Mouse (Mus musculus) kidney, embryonic 14.5 days (tissue): ENCODE data around the gene Hoxd12. TPM values are rescaled to one million over a fixed set of nuclear protein-coding genes. Genes with fewer than 3 reads are reported as not detected.
A peak's percentile ranks its signal among the peaks of the same experiment; 100 is the strongest.

Source experiments
- ATAC-seq: fragments of 200-750 bp; cut with Nextera tagmentation; 2 replicates; pipeline ENCODE4 v1.8.0; 2017; ENCODE audit warnings: moderate number of reproducible peaks, mild to moderate bottlenecking, moderate TSS enrichment, moderate library complexity; ENCODE audit not compliant: low FRiP score, low TSS enrichment
- H3K27ac ChIP-seq: fragments of 300-500 bp; sonication (generic); 2 replicates; pipeline ENCODE4 v1.5.1; 2014; ENCODE audit warnings: low read depth, mild to moderate bottlenecking, low read length, moderate library complexity, mixed read lengths
- H3K27me3 ChIP-seq: fragments of 300-500 bp; sonication (generic); 2 replicates; pipeline ENCODE4 v1.6.1; 2014; ENCODE audit warnings: mild to moderate bottlenecking, low read length; ENCODE audit not compliant: control insufficient read depth, insufficient read depth
- H3K36me3 ChIP-seq: fragments of 300-500 bp; sonication (generic); 2 replicates; pipeline ENCODE4 v1.6.1; 2014; ENCODE audit warnings: low read length, mixed read lengths; ENCODE audit not compliant: control insufficient read depth, insufficient read depth
- H3K4me1 ChIP-seq: fragments of 300-500 bp; sonication (generic); 2 replicates; pipeline ENCODE4 v1.6.1; 2014; ENCODE audit warnings: low read length, mixed read lengths; ENCODE audit not compliant: control insufficient read depth, insufficient read depth
- H3K4me2 ChIP-seq: fragments of 300-500 bp; sonication (generic); replicated peaks from 2 replicates; pipeline ENCODE4 v1.6.1; 2014; ENCODE audit warnings: low read depth, mild to moderate bottlenecking, low read length
- H3K4me3 ChIP-seq: fragments of 300-500 bp; sonication (generic); 2 replicates; pipeline ENCODE4 v1.5.1; 2014; ENCODE audit warnings: mild to moderate bottlenecking, low read length
- H3K9ac ChIP-seq: fragments of 300-500 bp; sonication (generic); 2 replicates; pipeline ENCODE4 v1.6.1; 2014; ENCODE audit warnings: low read depth, mild to moderate bottlenecking, low read length, moderate library complexity
- H3K9me3 ChIP-seq: fragments of 300-500 bp; sonication (generic); 2 replicates; pipeline ENCODE4 v1.6.1; 2016; ENCODE audit warnings: low read length; ENCODE audit not compliant: control insufficient read depth
- WGBS: fragments of 180-500 bp; shearing (Covaris S2); extraction: QIAGEN DNeasy Blood & Tissue Kit; methylation state at CpG from one replicate; pipeline ENCODE4 v1.1.7; 2014; 5-methylcytosine and 5-hydroxymethylcytosine counted together
- polyA plus RNA-seq: library from polyadenylated mRNA; unstranded; fragments of >200 nt; fragmentation: Nextera tagmentation; extraction: Ambion mirVana; gene quantifications from 2 replicates; pipeline ENCODE4 v1.2.1, GENCODE M21; 2014

Gene Hoxd12
- polyA plus RNA-seq, 1 experiment from 2014 or later: 7.2 TPM

- Histone ChIP-seq H3K27me3 (no peaks in the 10 kb centered on the region), H3K36me3 (no peaks in the 10 kb centered on the region), H3K4me1 (peaks cover 20% of the 10 kb centered on the region; the same call in 1 of the 2 replicates), H3K27ac (peak overlapping the region; percentile 49; the same call in 1 of the 2 replicates), H3K9me3 (no peaks in the 10 kb centered on the region), H3K4me3 (peak overlapping the region; percentile 2; the same call in 1 of the 2 replicates), H3K4me2 (peak overlapping the region; percentile 56), H3K9ac (no peak overlapping the region)
- no peak for ATAC-seq
- 27% methylated on average over 6 of the region's 6 CpGs for WGBS
Observed at GRCm38 (mm10) chr2:74702820-74703219, 28.0 kb downstream of the Hoxd12 start.

- 12% methylated on average over 10 of the region's 10 CpGs for WGBS
- Histone ChIP-seq H3K9ac (peak overlapping the region; percentile 100), H3K4me3 (peak overlapping the region; percentile 79), H3K27ac (peak overlapping the region; percentile 100), H3K4me1 (peaks cover 21% of the 10 kb centered on the region; the same call in 1 of the 2 replicates), H3K9me3 (no peaks in the 10 kb centered on the region), H3K4me2 (peak overlapping the region; percentile 56), H3K36me3 (no peaks in the 10 kb centered on the region), H3K27me3 (no peaks in the 10 kb centered on the region)
- ATAC-seq: no peak
Observed at GRCm38 (mm10) chr2:74703317-74703716, 28.5 kb downstream of the Hoxd12 start.

- no peaks in the 10 kb centered on the region for H3K27me3 ChIP-seq
- peak overlapping the region; percentile 100 for H3K27ac ChIP-seq
- H3K9ac ChIP-seq: peak overlapping the region; percentile 100
- peak overlapping the region; percentile 79 for H3K4me3 ChIP-seq
- no peaks in the 10 kb centered on the region for H3K36me3 ChIP-seq
- H3K9me3 ChIP-seq: no peaks in the 10 kb centered on the region
- ATAC-seq: peak; percentile 16; the same call in 1 of the 2 replicates
- peak overlapping the region; percentile 56 for H3K4me2 ChIP-seq
- 4% methylated on average over 26 of the region's 26 CpGs for WGBS
- peaks cover 27% of the 10 kb centered on the region; the same call in 1 of the 2 replicates for H3K4me1 ChIP-seq
Observed at GRCm38 (mm10) chr2:74703720-74704392, 29.0 kb downstream of the Hoxd12 start.

GRCm38 (mm10) chr2:74704393-74704998 is 29.7 kb downstream of the Hoxd12 start, which contains the start of gene Hoxd8:
Hoxd8 (plus strand) TSS chr2:74704615.
- no peaks in the 10 kb centered on the region for H3K27me3 ChIP-seq
- ATAC-seq: peak; percentile 65
- peak within 1 kb of the TSS; percentile 56 for H3K4me2 ChIP-seq
- H3K4me1 ChIP-seq: peaks cover 33% of the 10 kb centered on the region; the same call in 1 of the 2 replicates
- H3K27ac ChIP-seq: peak within 1 kb of the TSS; percentile 100
- H3K9me3 ChIP-seq: no peaks in the 10 kb centered on the region
- 1% methylated on average over 47 of the region's 52 CpGs for WGBS
- peak within 1 kb of the TSS; percentile 100 for H3K9ac ChIP-seq
- peak within 1 kb of the TSS; percentile 79 for H3K4me3 ChIP-seq
- H3K36me3 ChIP-seq: no peaks in the 10 kb centered on the region

GRCm38 (mm10) chr2:74704999-74705466 is 30.2 kb downstream of the Hoxd12 start:
- H3K4me2 ChIP-seq: peak overlapping the region; percentile 56
- peak overlapping the region; percentile 100 for H3K27ac ChIP-seq

GRCm38 (mm10) chr2:74705467-74706089 is 30.8 kb downstream of the Hoxd12 start:
- H3K4me2 ChIP-seq: peak overlapping the region; percentile 56
- H3K9ac ChIP-seq: peak overlapping the region; percentile 100
- under 1% methylated on average over 48 of the region's 85 CpGs for WGBS
- ATAC-seq: peak; percentile 54
- H3K4me3 ChIP-seq: peak overlapping the region; percentile 79
- H3K27me3 ChIP-seq: no peaks in the 10 kb centered on the region
- no peaks in the 10 kb centered on the region for H3K9me3 ChIP-seq
- H3K27ac ChIP-seq: peak overlapping the region; percentile 100
- peaks cover 35% of the 10 kb centered on the region for H3K4me1 ChIP-seq
- H3K36me3 ChIP-seq: no peaks in the 10 kb centered on the region

More at GRCm38 (mm10) chr2:74704999-74705466, 30.2 kb downstream of the Hoxd12 start:
- H3K4me1 ChIP-seq: peaks cover 38% of the 10 kb centered on the region; the same call in 1 of the 2 replicates
- no peaks in the 10 kb centered on the region for H3K36me3 ChIP-seq
- 0% methylated on average over 58 of the region's 66 CpGs for WGBS
- no peaks in the 10 kb centered on the region for H3K9me3 ChIP-seq
- H3K27me3 ChIP-seq: no peaks in the 10 kb centered on the region
- H3K4me3 ChIP-seq: peak overlapping the region; percentile 79
- H3K9ac ChIP-seq: peak overlapping the region; percentile 100
- peak; percentile 33 for ATAC-seq

- Histone ChIP-seq H3K27ac (peak overlapping the region; percentile 100), H3K4me2 (peak overlapping the region; percentile 56), H3K9ac (peak overlapping the region; percentile 100), H3K4me3 (peak overlapping the region; percentile 79), H3K9me3 (no peaks in the 10 kb centered on the region), H3K36me3 (no peaks in the 10 kb centered on the region), H3K27me3 (no peaks in the 10 kb centered on the region), H3K4me1 (peaks cover 38% of the 10 kb centered on the region)
- ATAC-seq: no peak
- under 1% methylated on average over 13 of the region's 13 CpGs for WGBS
Observed at GRCm38 (mm10) chr2:74706393-74706960, 31.7 kb downstream of the Hoxd12 start.

GRCm38 (mm10) chr2:74707599-74707998 is 32.8 kb downstream of the Hoxd12 start:
- Histone ChIP-seq H3K9me3 (no peaks in the 10 kb centered on the region), H3K4me2 (peak overlapping the region; percentile 56), H3K4me1 (peaks cover 38% of the 10 kb centered on the region), H3K27me3 (no peaks in the 10 kb centered on the region), H3K4me3 (peak overlapping the region; percentile 79), H3K9ac (peak overlapping the region; percentile 68), H3K36me3 (no peaks in the 10 kb centered on the region), H3K27ac (peak overlapping the region; percentile 73)
- WGBS: 12% methylated on average over 7 of the region's 7 CpGs
- ATAC-seq: no peak
